Mouse (Mus musculus) limb, embryonic 12.5 days (tissue): ENCODE measurements around the gene Adam1b. TPM values are rescaled to one million over a fixed set of nuclear protein-coding genes. Genes with fewer than 3 reads are reported as not detected.
"Not testable (repeated sequence)": the region's sequence is repeated elsewhere in the genome, so short reads cannot be mapped to it uniquely, and the experiment has no call there.

Experiments used
- ATAC-seq: fragments of 200-750 bp; cut with Nextera tagmentation; 2 replicates; pipeline ENCODE4 v1.8.0; 2017; ENCODE audit warnings: low read depth, moderate TSS enrichment; ENCODE audit not compliant: insufficient number of reproducible peaks, insufficient read depth, low FRiP score, low TSS enrichment
- H3K27ac ChIP-seq: fragments of 300-500 bp; sonication (generic); 2 replicates; pipeline ENCODE4 v1.5.1; 2016; ENCODE audit warnings: mild to moderate bottlenecking, moderate library complexity
- H3K27me3 ChIP-seq: fragments of 300-500 bp; sonication (generic); 2 replicates; pipeline ENCODE4 v1.6.1; 2016; ENCODE audit warnings: mild to moderate bottlenecking, moderate library complexity
- H3K36me3 ChIP-seq: fragments of 300-500 bp; sonication (generic); 2 replicates; pipeline ENCODE4 v1.6.1; 2016; ENCODE audit warnings: mild to moderate bottlenecking, moderate library complexity
- H3K4me1 ChIP-seq: fragments of 300-500 bp; sonication (generic); replicated peaks from 2 replicates; pipeline ENCODE4 v1.6.1; 2016
- H3K4me2 ChIP-seq: fragments of 300-500 bp; sonication (generic); 2 replicates; pipeline ENCODE4 v1.6.1; 2016; ENCODE audit warnings: mild to moderate bottlenecking, moderate library complexity
- H3K4me3 ChIP-seq: fragments of 300-500 bp; sonication (generic); replicated peaks from 2 replicates; pipeline ENCODE4 v1.5.1; 2016; ENCODE audit warnings: mild to moderate bottlenecking
- H3K9ac ChIP-seq: fragments of 300-500 bp; sonication (generic); replicated peaks from 2 replicates; pipeline ENCODE4 v1.6.1; 2016; ENCODE audit warnings: mild to moderate bottlenecking, moderate library complexity
- H3K9me3 ChIP-seq: fragments of 300-500 bp; sonication (generic); 2 replicates; pipeline ENCODE4 v1.6.1; 2016; ENCODE audit warnings: mild to moderate bottlenecking, moderate library complexity
- WGBS: fragments of 180-500 bp; shearing (Covaris S2); methylation state at CpG from one replicate; pipeline ENCODE4 v1.1.7; 2016; 5-methylcytosine and 5-hydroxymethylcytosine counted together
- polyA plus RNA-seq: library from polyadenylated mRNA; unstranded; fragments of >200 nt; fragmentation: Nextera tagmentation; extraction: Ambion mirVana; gene quantifications from 2 replicates; pipeline ENCODE4 v1.2.1, GENCODE M21; 2016

Adam1b gene
- polyA plus RNA-seq, 1 experiment from 2014 or later: 0.06 TPM

DNA sequence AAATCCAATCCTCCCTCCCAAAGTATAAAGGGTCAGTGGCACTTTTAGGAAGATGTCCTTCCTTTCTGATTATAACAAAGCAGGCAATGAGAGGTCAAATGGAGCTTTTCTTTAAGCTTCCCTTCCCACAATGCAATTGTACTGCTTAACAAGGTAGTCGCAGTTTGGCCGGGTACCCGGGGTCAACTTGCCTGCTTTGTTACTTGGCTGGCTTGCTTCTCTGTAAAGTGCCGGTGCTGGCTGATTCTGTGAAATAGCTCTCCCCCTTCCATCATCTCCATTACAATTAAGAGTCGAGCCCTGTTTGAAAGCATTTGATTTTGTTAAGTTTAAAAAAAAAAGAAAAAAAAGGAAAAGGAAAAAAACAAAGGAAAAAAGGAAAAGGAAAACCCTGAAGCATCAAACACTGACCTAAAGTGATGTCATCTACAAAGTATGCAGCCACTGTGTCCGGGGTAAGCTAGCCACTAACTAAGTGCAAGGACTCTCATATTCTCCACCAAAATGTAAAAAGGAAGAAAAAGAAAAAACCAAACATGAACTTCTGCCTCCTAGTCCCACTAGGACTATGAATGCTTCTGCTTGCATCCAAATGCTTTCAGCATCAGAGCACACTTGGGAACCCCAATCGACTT lies 33.8 kb upstream of the Adam1b start:
- H3K36me3 ChIP-seq: peaks cover 76% of the 10 kb centered on the region
- no peak for ATAC-seq
- WGBS: 85% methylated on average over 7 of the region's 7 CpGs

GRCm38 (mm10) chr5:121535116-121535515 lies 31.9 kb upstream of the Adam1b start:
- no peak overlapping the region for H3K4me3 ChIP-seq
- H3K27ac ChIP-seq: no peak overlapping the region
- no peak overlapping the region for H3K4me2 ChIP-seq
- H3K27me3 ChIP-seq: no peaks in the 10 kb centered on the region
- ATAC-seq: no peak
- H3K9ac ChIP-seq: no peak overlapping the region
- no peaks in the 10 kb centered on the region for H3K9me3 ChIP-seq
- WGBS: 88% methylated on average over 3 of the region's 3 CpGs
- H3K4me1 ChIP-seq: no peaks in the 10 kb centered on the region
- peaks cover 90% of the 10 kb centered on the region for H3K36me3 ChIP-seq

More for the DNA sequence above, 33.8 kb upstream of the Adam1b start:
- Histone ChIP-seq H3K9ac (no peak overlapping the region), H3K4me1 (no peaks in the 10 kb centered on the region), H3K4me3 (no peak overlapping the region), H3K9me3 (no peaks in the 10 kb centered on the region), H3K4me2 (no peak overlapping the region), H3K27ac (no peak overlapping the region), H3K27me3 (no peaks in the 10 kb centered on the region)

DNA sequence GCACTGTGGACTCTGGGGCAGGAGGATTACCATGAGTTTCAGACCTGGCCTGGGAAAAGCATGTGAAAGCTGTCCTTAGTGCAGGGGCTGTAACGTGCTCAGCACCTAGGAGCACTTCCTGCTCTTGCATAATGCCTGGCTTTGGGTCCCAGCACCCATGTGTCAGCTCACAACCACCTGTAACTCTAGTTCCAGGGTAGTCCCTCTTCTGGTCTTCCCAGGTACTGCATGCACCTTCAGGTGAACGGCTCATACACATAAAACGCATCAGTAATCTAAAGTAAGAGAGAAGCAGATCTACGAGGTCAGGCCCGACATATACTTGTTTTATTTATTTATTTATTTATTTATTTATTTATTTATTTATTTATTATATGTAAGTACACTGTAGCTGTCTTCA lies 31.3 kb upstream of the Adam1b start:
- H3K4me2 ChIP-seq: no peak overlapping the region
- H3K9me3 ChIP-seq: no peaks in the 10 kb centered on the region
- H3K4me1 ChIP-seq: no peaks in the 10 kb centered on the region
- no peak overlapping the region for H3K4me3 ChIP-seq
- H3K9ac ChIP-seq: no peak overlapping the region
- no peak overlapping the region for H3K27ac ChIP-seq
- ATAC-seq: no peak
- 94% methylated on average over 5 of the region's 5 CpGs for WGBS
- H3K27me3 ChIP-seq: no peaks in the 10 kb centered on the region
- H3K36me3 ChIP-seq: peaks cover 92% of the 10 kb centered on the region

DNA sequence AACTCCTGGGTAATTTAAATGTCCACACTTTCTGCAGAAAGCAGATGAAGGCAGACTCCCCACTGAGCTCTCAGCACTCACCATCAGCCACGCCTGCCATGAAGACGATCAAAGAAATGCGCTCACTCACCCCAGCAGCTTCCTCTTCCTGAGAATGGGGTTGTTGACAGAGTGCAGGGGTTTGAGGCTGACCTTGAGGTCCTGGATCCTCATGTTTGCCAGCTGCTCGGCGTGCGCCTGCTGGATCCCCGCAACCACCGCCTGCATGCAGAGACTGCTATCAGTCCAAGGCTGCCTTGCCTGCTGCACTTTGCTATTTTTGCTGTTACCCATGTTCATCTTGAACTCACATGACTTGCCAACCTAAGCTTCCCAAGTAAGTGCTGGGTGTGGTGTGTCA lies 23.7 kb upstream of the Adam1b start:
- no peaks in the 10 kb centered on the region for H3K4me1 ChIP-seq
- H3K36me3 ChIP-seq: peaks cover 86% of the 10 kb centered on the region
- no peak overlapping the region for H3K4me2 ChIP-seq
- no peaks in the 10 kb centered on the region for H3K27me3 ChIP-seq
- H3K9me3 ChIP-seq: no peaks in the 10 kb centered on the region
- ATAC-seq: no peak
- no peak overlapping the region for H3K27ac ChIP-seq
- H3K9ac ChIP-seq: no peak overlapping the region
- H3K4me3 ChIP-seq: no peak overlapping the region
- WGBS: 82% methylated on average over 8 of the region's 8 CpGs

- Histone ChIP-seq H3K27me3 (no peaks in the 10 kb centered on the region), H3K4me2 (no peak overlapping the region), H3K4me1 (no peaks in the 10 kb centered on the region), H3K4me3 (no peak overlapping the region), H3K9me3 (no peaks in the 10 kb centered on the region), H3K27ac (no peak overlapping the region), H3K36me3 (peaks cover 86% of the 10 kb centered on the region), H3K9ac (no peak overlapping the region)
- ATAC-seq: no peak
- 88% methylated on average over 7 of the region's 7 CpGs for WGBS
Observed at GRCm38 (mm10) chr5:121526526-121526925, 23.3 kb upstream of the Adam1b start.

DNA sequence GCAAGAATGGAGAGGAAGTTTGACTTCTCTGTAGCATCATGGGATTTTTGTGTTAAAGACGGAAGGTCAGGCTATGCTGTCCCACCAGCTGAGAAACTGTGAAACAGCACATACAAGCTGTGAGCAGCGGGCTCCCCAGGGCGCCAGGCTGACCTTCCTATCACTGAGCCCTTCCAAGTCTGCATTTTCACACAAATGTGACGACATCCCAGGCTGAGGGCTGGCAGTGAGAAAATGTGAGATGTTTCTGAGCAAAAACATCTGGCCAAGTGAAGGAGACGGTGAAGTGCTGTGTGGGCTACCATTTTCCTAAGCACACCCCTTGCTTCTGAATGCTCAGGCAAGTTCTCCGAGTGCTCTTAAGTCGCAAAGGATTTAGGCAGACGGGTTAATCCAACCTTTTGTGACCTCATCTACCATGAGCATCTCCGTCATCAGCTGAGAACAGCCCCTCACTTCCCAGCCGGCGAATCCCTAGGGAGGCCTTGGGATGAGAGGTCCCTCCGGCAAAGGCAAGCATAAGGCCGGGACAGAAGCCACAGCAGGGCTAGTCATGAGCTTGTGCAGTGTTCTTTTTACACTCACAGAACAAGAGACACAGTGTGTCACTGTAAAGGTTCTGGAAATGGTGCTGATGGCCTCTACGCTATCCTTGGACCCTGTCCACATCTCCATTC lies 22.7 kb upstream of the Adam1b start:
- ATAC-seq: no peak
- Histone ChIP-seq H3K9ac (no peak overlapping the region), H3K4me1 (no peaks in the 10 kb centered on the region), H3K4me2 (no peak overlapping the region), H3K27ac (no peak overlapping the region), H3K4me3 (no peak overlapping the region), H3K36me3 (peaks cover 86% of the 10 kb centered on the region), H3K27me3 (no peaks in the 10 kb centered on the region), H3K9me3 (no peaks in the 10 kb centered on the region)
- 85% methylated on average over 14 of the region's 14 CpGs for WGBS

DNA sequence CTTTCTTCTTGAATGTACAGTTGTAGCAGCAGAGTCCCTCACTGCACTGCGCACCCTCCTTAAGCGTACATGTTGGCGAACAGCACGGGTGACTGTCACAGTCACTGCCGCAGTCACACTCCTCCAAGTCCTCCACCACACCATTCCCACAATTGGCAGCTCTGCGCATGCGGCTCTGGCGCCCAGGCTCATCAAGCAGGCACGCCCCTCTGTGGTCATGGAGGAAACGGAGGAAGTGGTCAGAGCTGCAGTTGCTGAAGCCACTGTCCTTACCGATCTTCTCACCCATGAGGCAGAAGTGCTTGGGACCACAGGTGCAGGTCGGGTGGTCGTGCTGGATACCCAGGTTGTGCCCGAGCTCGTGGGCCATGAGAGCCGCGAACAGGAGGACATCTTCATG lies 16.5 kb upstream of the Adam1b start:
- H3K4me2 ChIP-seq, H3K27me3 ChIP-seq, H3K4me1 ChIP-seq, H3K27ac ChIP-seq, H3K4me3 ChIP-seq, H3K9ac ChIP-seq, ATAC-seq, H3K9me3 ChIP-seq: not testable (repeated sequence)
- 95% methylated on average over 11 of the region's 17 CpGs for WGBS
- H3K36me3 ChIP-seq: peaks cover 56% of the 10 kb centered on the region

DNA sequence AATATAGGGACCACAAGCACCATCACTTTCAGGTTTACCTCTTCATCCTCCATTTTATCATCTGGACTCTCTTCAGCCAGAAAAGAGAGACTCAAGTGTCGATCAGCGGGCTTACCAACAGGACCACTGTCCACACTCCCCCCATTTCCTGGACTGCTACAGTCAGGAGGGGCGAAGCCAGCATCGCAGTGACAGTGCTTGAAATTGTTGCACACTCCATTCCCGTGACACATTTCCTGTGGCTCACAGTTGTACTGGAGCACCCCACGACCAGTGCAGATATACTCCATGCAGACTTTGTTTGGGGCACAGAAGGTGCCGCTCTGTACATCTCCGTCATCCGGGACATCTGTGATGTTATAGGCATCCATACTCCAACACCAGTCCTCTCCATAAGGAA lies 15.7 kb upstream of the Adam1b start:
- peaks cover 48% of the 10 kb centered on the region for H3K36me3 ChIP-seq
- H3K9ac ChIP-seq: no peak overlapping the region
- no peak overlapping the region for H3K27ac ChIP-seq
- WGBS: 92% methylated on average over 9 of the region's 9 CpGs
- no peaks in the 10 kb centered on the region for H3K4me1 ChIP-seq
- H3K4me3 ChIP-seq: no peak overlapping the region
- no peak for ATAC-seq
- no peaks in the 10 kb centered on the region for H3K9me3 ChIP-seq
- no peaks in the 10 kb centered on the region for H3K27me3 ChIP-seq
- no peak overlapping the region for H3K4me2 ChIP-seq

DNA sequence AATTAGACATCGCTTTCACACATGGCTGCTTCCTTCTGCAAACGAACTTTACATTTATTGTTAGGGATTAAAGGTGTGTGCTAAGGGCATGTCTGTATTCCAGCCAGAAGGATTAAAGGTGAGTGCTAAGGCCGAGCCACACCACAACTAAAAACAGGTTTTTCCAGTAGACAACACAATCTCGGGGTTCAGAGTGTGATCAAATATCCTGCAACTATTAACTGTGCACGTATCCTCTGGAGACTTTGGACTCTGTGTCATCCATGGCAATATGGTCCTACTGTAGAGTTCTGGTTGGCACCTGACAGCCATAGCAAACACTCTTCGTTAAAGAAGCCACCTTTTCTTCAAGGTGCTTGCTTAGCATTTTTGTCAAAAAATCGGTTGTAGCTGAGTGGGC lies 6.8 kb upstream of the Adam1b start:
- Histone ChIP-seq H3K4me2 (no peak overlapping the region), H3K36me3 (no peaks in the 10 kb centered on the region), H3K27ac (no peak overlapping the region), H3K27me3 (no peaks in the 10 kb centered on the region), H3K4me3 (no peak overlapping the region), H3K9me3 (no peaks in the 10 kb centered on the region), H3K4me1 (no peaks in the 10 kb centered on the region), H3K9ac (no peak overlapping the region)
- WGBS: 85% methylated on average over 7 of the region's 7 CpGs
- ATAC-seq: no peak

- no peak overlapping the region for H3K9ac ChIP-seq
- no peaks in the 10 kb centered on the region for H3K4me1 ChIP-seq
- H3K4me2 ChIP-seq: no peak overlapping the region
- no peak overlapping the region for H3K4me3 ChIP-seq
- ATAC-seq: no peak
- H3K27me3 ChIP-seq: no peaks in the 10 kb centered on the region
- no peaks in the 10 kb centered on the region for H3K9me3 ChIP-seq
- no peaks in the 10 kb centered on the region for H3K36me3 ChIP-seq
- H3K27ac ChIP-seq: no peak overlapping the region
- WGBS: 89% methylated on average over 1 of the region's 1 CpGs
Observed at GRCm38 (mm10) chr5:121506846-121507245, 3.6 kb upstream of the Adam1b start.

- ATAC-seq, H3K9me3 ChIP-seq, H3K27ac ChIP-seq, H3K27me3 ChIP-seq, H3K4me1 ChIP-seq, H3K4me2 ChIP-seq, H3K9ac ChIP-seq, H3K36me3 ChIP-seq, H3K4me3 ChIP-seq: not testable (repeated sequence)
- WGBS: 72% methylated on average over 11 of the region's 17 CpGs
Observed at GRCm38 (mm10) chr5:121501424-121501996, 1.7 kb downstream of the Adam1b start.

- no peak for ATAC-seq
- Histone ChIP-seq H3K4me2 (no peak overlapping the region), H3K36me3 (no peaks in the 10 kb centered on the region), H3K27me3 (no peaks in the 10 kb centered on the region), H3K9me3 (no peaks in the 10 kb centered on the region), H3K4me1 (no peaks in the 10 kb centered on the region), H3K27ac (no peak overlapping the region), H3K9ac (no peak overlapping the region), H3K4me3 (no peak overlapping the region)
- 68% methylated on average over 7 of the region's 7 CpGs for WGBS
Observed at GRCm38 (mm10) chr5:121500719-121501118, 2.5 kb downstream of the Adam1b start.
